Mouse (Mus musculus): ENCODE measurements at regions not wholly inside any gene's neighbourhood (a gene's known extent, or its start where the extent isn't known, plus 50 kb on each side); places are given as distances from the start of the nearest gene placed in this dataset.

DNA sequence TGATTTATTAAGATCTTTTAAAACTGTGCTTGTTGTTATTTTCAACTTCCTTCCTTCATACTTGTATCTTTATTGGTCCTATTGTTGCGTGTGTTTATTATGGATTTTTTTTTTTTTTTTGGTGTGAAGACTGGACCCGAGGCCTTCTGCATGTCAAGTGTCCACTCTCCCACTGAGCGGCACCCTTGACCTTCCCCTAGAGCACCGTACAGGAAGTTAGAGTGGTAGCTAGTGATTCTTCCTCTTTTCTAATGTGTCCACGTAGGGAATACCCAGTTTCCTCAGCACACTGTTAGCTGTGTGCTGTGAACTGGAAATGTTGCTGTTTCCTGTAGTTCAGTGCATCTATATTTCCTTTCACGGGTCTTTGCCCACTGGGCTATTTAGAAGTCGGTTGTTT lies 170.7 kb upstream of the Mast4 start:
- ATAC-seq (replicated peaks) = no peak
- Histone ChIP-seq H3K9me3 (no peaks in the 10 kb centered on the region), H3K4me3 (no peak overlapping the region), H3K27me3 (replicated peaks) (no peaks in the 10 kb centered on the region), H3K27ac (no peak overlapping the region), H3K4me1 (no peaks in the 10 kb centered on the region), H3K36me3 (replicated peaks) (no peaks in the 10 kb centered on the region), H3K4me2 (no peak overlapping the region), H3K9ac (no peak overlapping the region)
- 83% methylated on average over 7 of the region's 7 CpGs for WGBS

DNA sequence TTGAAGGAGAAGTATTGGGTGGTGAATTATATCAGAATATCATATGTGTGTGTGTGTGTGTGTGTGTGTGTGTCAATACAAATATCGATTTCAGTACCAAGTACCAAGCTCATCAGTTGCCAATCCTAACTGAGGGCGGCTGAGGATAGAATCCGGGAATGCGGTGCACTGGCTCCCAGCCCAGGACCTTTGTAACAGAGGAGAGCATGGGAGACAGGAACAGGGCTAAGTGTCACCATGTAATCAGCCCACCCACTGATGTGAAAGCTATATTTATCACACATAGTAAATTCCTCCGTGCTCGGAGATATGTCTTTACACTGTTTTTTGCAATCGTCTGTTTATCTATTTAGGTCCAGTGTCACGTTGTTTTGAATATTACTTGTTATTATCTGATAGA lies 165.1 kb upstream of the Mast4 start:
- WGBS = 82% methylated on average over 8 of the region's 8 CpGs
- no peak overlapping the region for H3K9ac ChIP-seq

GRCm38 (mm10) chr13:103494371-103494770 lies 160.1 kb upstream of the Mast4 start:
- no peaks in the 10 kb centered on the region for H3K27me3 ChIP-seq (replicated peaks)
- no peak overlapping the region for H3K27ac ChIP-seq
- H3K4me1 ChIP-seq = no peaks in the 10 kb centered on the region
- no peaks in the 10 kb centered on the region for H3K9me3 ChIP-seq
- WGBS = 88% methylated on average over 9 of the region's 9 CpGs
- ATAC-seq (replicated peaks) = no peak
- no peak overlapping the region for H3K9ac ChIP-seq
- no peak overlapping the region for H3K4me2 ChIP-seq
- H3K4me3 ChIP-seq = no peak overlapping the region
- no peaks in the 10 kb centered on the region for H3K36me3 ChIP-seq (replicated peaks)

More for the DNA sequence above, 165.1 kb upstream of the Mast4 start:
- Histone ChIP-seq H3K9me3 (no peaks in the 10 kb centered on the region), H3K4me2 (no peak overlapping the region), H3K36me3 (replicated peaks) (no peaks in the 10 kb centered on the region), H3K4me1 (no peaks in the 10 kb centered on the region), H3K27ac (no peak overlapping the region), H3K4me3 (no peak overlapping the region), H3K27me3 (replicated peaks) (no peaks in the 10 kb centered on the region)
- no peak for ATAC-seq (replicated peaks)

GRCm38 (mm10) chr13:103493567-103493966 lies 159.3 kb upstream of the Mast4 start:
- Histone ChIP-seq H3K36me3 (replicated peaks) (no peaks in the 10 kb centered on the region), H3K27ac (no peak overlapping the region), H3K4me1 (no peaks in the 10 kb centered on the region), H3K9me3 (no peaks in the 10 kb centered on the region), H3K4me2 (no peak overlapping the region), H3K4me3 (no peak overlapping the region), H3K9ac (no peak overlapping the region), H3K27me3 (replicated peaks) (no peaks in the 10 kb centered on the region)
- WGBS = 86% methylated on average over 7 of the region's 7 CpGs
- ATAC-seq (replicated peaks) = no peak

- H3K9me3 ChIP-seq = no peaks in the 10 kb centered on the region
- H3K4me1 ChIP-seq = no peaks in the 10 kb centered on the region
- no peak overlapping the region for H3K4me3 ChIP-seq
- no peak for ATAC-seq (replicated peaks)
- H3K36me3 ChIP-seq (replicated peaks) = no peaks in the 10 kb centered on the region
- no peaks in the 10 kb centered on the region for H3K27me3 ChIP-seq (replicated peaks)
- H3K9ac ChIP-seq = no peak overlapping the region
- no peak overlapping the region for H3K4me2 ChIP-seq
- H3K27ac ChIP-seq = no peak overlapping the region
- 27% methylated on average over 6 of the region's 6 CpGs for WGBS
Observed at GRCm38 (mm10) chr13:103490049-103490448, 155.8 kb upstream of the Mast4 start.

GRCm38 (mm10) chr13:103484092-103484491 lies 149.8 kb upstream of the Mast4 start:
- no peaks in the 10 kb centered on the region for H3K36me3 ChIP-seq (replicated peaks)
- H3K27me3 ChIP-seq (replicated peaks) = no peaks in the 10 kb centered on the region
- H3K27ac ChIP-seq = no peak overlapping the region
- no peak overlapping the region for H3K4me3 ChIP-seq
- H3K4me1 ChIP-seq = no peaks in the 10 kb centered on the region
- no peak for ATAC-seq (replicated peaks)
- H3K9ac ChIP-seq = no peak overlapping the region
- H3K4me2 ChIP-seq = no peak overlapping the region
- no peaks in the 10 kb centered on the region for H3K9me3 ChIP-seq
- WGBS = 42% methylated on average over 5 of the region's 5 CpGs

- Histone ChIP-seq H3K4me2 (no peak overlapping the region), H3K27ac (no peak overlapping the region), H3K9me3 (no peaks in the 10 kb centered on the region), H3K4me3 (no peak overlapping the region), H3K36me3 (replicated peaks) (no peaks in the 10 kb centered on the region), H3K27me3 (replicated peaks) (no peaks in the 10 kb centered on the region), H3K9ac (no peak overlapping the region), H3K4me1 (no peaks in the 10 kb centered on the region)
- ATAC-seq (replicated peaks) = no peak
- 58% methylated on average over 7 of the region's 7 CpGs for WGBS
Observed at GRCm38 (mm10) chr13:103483392-103483791, 149.1 kb upstream of the Mast4 start.

DNA sequence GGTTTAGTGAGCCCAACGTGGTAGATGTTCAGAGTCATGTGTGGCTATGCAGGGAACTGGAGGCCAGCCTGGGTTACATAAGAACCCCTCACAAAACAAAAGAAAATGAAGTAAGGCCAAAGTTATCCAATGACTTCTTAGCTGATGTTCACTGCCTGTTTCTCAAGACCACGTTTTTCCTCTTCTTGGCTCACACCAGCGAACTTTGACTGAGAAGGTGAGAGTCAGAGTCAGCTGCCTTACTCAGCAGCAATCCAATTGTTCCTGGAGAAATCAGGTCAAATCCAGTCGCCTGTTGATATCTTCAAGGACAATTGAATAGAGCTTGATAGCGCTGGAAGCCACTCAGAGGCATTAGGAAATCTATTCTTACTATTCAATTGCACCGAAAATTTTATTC lies 142.0 kb upstream of the Mast4 start:
- Histone ChIP-seq H3K4me2 (no peak overlapping the region), H3K27ac (no peak overlapping the region), H3K9ac (no peak overlapping the region), H3K4me1 (no peaks in the 10 kb centered on the region), H3K9me3 (no peaks in the 10 kb centered on the region), H3K4me3 (no peak overlapping the region), H3K36me3 (replicated peaks) (no peaks in the 10 kb centered on the region), H3K27me3 (replicated peaks) (no peaks in the 10 kb centered on the region)
- 87% methylated on average over 6 of the region's 6 CpGs for WGBS
- ATAC-seq (replicated peaks) = no peak

GRCm38 (mm10) chr13:103472216-103472615 lies 137.9 kb upstream of the Mast4 start:
- H3K4me3 ChIP-seq = no peak overlapping the region
- no peak overlapping the region for H3K4me2 ChIP-seq
- H3K27ac ChIP-seq = no peak overlapping the region
- no peak overlapping the region for H3K9ac ChIP-seq
- no peaks in the 10 kb centered on the region for H3K9me3 ChIP-seq
- H3K4me1 ChIP-seq = no peaks in the 10 kb centered on the region
- WGBS = 79% methylated on average over 6 of the region's 6 CpGs
- H3K36me3 ChIP-seq (replicated peaks) = no peaks in the 10 kb centered on the region
- no peak for ATAC-seq (replicated peaks)
- no peaks in the 10 kb centered on the region for H3K27me3 ChIP-seq (replicated peaks)

DNA sequence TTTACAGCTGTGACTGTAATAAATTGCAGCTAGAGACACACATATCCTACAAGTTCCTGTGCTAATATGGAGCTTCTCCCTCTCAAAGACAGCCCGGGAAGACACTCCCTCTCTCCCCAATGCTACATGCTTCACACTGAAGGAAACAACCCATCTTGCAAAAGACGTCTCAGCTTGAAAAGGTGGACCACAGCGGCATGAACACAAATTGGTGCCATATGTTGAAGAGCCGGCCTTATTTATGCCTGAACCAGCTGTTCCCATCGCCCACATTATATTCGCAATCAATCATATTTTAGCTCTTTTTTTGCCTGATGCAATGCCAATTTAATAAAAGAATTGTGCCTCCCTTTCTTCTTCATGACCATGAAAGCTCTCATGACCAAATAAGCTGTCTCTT lies 135.8 kb upstream of the Mast4 start:
- Histone ChIP-seq H3K27ac (no peak overlapping the region), H3K9me3 (no peaks in the 10 kb centered on the region)
- 77% methylated on average over 6 of the region's 6 CpGs for WGBS

GRCm38 (mm10) chr13:103460499-103460898 lies 126.2 kb upstream of the Mast4 start:
- H3K27me3 ChIP-seq (replicated peaks) = no peaks in the 10 kb centered on the region
- no peaks in the 10 kb centered on the region for H3K36me3 ChIP-seq (replicated peaks)
- H3K9ac ChIP-seq = no peak overlapping the region
- H3K27ac ChIP-seq = no peak overlapping the region
- 90% methylated on average over 4 of the region's 4 CpGs for WGBS
- no peak overlapping the region for H3K4me3 ChIP-seq
- H3K9me3 ChIP-seq = no peaks in the 10 kb centered on the region
- no peaks in the 10 kb centered on the region for H3K4me1 ChIP-seq
- ATAC-seq (replicated peaks) = no peak
- H3K4me2 ChIP-seq = no peak overlapping the region

More for the DNA sequence above, 135.8 kb upstream of the Mast4 start:
- no peak for ATAC-seq (replicated peaks)
- Histone ChIP-seq H3K9ac (no peak overlapping the region), H3K4me1 (no peaks in the 10 kb centered on the region), H3K27me3 (replicated peaks) (no peaks in the 10 kb centered on the region), H3K4me3 (no peak overlapping the region), H3K36me3 (replicated peaks) (no peaks in the 10 kb centered on the region), H3K4me2 (no peak overlapping the region)

DNA sequence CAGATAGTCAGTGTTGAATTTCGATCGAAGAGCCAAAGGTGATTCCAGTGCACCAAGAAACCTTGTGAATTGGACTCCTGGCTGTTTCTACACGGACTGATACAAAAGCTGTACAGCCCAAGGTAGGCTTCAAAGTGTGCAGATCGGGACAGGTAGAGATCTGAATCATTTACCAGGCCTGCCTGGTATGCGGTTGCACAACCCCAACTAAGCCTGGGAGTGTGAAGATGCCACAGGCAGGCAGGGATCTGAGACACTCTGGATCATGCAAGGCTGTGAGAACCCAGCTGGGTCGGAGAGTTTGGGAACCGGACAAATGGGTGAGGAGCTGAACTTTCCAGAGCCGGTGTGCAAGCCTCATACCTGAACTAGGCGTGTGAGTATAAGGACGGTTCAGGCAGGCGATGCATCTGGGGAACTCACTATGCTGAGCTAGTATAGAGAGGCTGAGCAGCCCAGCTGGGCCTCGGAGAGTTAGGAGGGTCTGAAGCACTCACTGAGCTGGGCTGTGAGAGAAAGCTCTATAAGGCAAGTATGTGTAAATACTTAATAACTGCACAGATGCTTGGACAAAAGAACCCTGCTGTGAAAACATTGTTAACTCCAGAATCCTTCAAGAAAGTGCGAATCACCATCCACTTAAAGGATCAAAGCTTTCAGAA lies 125.3 kb upstream of the Mast4 start:
- Histone ChIP-seq H3K4me1 (no peaks in the 10 kb centered on the region), H3K4me3 (no peak overlapping the region), H3K36me3 (replicated peaks) (no peaks in the 10 kb centered on the region), H3K4me2 (no peak overlapping the region), H3K9ac (no peak overlapping the region), H3K9me3 (no peaks in the 10 kb centered on the region), H3K27ac (no peak overlapping the region), H3K27me3 (replicated peaks) (no peaks in the 10 kb centered on the region)
- ATAC-seq (replicated peaks) = no peak
- WGBS = 85% methylated on average over 13 of the region's 13 CpGs

DNA sequence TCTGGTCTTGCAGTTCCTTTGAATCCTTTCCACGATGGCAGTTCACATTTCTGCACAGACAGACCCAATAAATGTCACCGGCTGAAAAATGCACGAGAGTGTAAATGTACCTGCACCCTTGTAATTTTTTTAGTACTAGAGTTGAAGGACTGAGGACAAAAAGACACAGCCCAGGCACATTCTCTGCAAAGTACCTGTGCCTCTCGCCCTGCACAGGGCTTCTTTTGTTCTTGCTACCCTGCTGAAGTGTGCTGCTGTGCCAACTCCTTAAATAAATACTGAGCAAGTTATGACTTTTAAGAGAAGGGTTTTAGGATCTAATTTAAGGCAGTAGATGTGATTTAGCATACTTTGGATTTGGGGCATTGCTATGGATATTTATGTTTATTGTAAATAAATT lies 118.5 kb upstream of the Mast4 start:
- Histone ChIP-seq H3K9me3 (no peaks in the 10 kb centered on the region), H3K9ac (no peak overlapping the region), H3K36me3 (replicated peaks) (no peaks in the 10 kb centered on the region), H3K27ac (no peak overlapping the region), H3K4me3 (no peak overlapping the region), H3K4me1 (no peaks in the 10 kb centered on the region), H3K27me3 (replicated peaks) (no peaks in the 10 kb centered on the region), H3K4me2 (no peak overlapping the region)
- ATAC-seq (replicated peaks) = no peak
- 68% methylated on average over 4 of the region's 4 CpGs for WGBS
